Mouse (Mus musculus): ENCODE results near the gene Gga1. TPM values are rescaled to one million over a fixed set of nuclear protein-coding genes. Genes with fewer than 3 reads are reported as not detected.
A peak's percentile ranks its signal among the peaks of the same experiment; 100 is the strongest.

Gene Gga1
- 10 to 100 TPM; 56.2 to 58.6 TPM for total RNA-seq (2021)

DNA sequence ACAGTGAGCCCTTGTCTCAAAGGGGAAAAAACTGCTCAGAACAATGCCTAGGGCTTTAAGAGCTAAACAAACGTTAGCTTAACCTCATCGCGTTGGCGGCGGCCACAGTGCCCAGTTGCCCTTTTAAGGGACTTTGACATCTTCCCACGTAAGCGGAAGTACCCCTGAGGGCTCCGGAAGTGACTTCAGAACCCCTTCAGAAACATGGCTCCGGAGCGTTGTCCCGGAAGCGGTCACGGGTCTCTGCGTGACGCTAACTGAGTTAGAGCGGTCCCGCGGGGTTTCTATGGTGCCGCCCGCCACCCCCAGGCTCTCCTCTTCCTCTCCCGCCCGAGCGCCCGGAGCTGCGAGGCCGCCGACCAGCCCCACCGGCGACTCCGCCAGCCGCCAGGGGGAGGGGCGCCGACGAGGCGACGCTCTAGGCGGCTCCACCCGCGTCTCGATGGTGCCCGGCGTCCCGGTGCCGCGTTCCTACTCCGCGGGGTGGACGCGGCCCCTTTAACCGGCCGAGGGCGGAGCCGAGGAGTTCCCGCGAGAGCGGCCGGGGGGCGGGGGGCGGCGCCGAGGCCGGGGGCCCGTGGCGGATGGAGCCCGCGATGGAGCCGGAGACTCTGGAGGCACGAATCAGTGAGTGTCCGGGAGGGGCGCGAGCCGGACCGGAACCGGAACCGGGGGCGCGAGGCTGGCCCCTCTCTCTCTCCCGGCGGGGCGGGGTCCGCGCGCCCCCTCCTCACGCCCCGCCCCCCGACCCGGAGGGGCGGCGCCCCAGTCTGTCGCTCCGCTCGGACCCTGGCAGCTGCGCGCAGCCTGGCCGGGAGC lies at the start of gene Gga1:
Gene Gga1 (plus strand): TSS at position 200 of the 819 bp plus-strand sequence.
- peak; percentile 95 for DNase-seq

DNA sequence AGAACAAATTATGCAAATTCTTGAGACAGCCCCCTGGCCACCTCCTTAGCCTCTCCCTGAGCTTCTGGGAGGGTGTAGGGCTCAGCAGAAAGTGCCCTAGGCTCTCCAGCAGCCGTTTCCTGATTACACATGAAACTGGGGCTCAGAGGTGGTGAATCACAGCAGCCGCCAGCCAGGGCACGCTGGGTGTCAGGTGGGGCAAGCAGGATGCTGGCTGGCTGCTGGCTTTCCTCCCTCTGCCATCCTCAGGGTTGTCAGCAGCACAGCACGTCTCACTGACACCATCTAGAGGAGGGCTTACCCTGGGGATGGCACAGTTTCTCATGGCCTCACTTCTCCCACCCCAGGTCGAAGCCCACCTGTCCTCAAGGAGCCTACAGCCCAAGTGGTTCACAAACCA lies 48.7 kb upstream of the Gga1 start:
- no peak for DNase-seq

DNA sequence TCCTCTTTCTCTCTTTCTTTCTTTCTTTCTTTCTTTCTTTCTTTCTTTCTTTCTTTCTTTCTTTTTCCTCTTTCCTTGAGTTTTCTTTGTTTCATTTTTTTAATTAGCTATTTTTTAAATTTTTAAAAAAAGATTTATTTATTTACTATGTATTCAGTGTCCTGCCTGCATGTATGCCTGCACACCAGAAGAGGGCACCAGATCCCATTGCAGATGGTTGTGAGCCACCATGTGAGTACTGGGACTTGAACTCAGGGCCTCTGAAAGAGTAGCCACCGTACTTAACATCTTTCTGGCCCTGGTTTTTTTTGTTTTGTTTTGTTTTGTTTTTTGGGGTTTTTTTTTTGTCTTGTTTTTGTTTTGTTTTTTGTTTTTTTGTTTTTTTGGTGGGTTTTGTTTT lies 47.4 kb upstream of the Gga1 start:
- DNase-seq: no peak

DNA sequence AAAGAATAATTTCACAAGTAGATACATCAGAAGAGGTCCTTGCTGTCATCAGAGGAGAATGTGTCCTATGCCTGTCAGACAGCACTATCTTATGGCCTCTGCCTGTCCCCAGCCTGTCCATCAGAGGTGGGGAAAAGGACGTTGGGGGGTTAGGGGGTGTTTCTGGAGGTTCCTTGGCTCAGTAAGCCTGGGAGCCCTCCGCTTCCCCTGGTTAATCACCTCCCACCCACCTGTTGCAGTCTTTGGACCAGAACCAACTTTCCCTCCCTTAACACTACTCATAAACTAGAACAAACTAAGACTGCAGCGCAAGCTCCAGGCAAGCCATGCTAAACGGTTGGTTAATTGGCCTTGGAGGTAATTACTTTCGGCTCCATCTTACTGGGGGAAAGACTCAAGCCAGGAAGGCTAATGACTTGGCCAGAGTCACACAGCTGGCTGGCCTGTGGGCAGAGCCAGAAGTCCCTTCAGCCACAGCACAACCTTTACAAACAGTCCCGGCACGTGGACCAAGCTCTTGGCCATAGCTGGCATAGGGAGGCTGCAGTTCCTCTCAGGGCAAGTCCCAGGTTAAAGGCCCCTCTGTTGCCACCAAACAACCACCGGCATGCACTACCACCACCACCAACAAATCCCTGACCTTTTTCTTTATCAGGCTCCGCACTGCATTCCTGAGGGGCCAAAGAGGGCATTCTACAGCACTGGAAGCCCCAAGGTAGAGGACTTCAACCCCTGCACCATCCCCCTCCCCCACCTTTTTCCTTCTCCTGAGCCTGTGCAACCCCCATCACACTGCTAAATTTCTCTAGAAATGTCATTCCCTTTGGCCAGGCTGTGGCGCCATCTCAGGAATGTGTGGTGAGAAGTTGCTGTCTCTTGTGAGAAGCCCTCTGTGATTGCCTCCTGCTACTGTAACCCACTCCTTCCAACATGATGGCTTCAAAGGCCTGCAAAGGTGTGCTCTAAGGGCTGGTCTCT lies 46.0 kb upstream of the Gga1 start:
- DNase-seq: no peak

DNA sequence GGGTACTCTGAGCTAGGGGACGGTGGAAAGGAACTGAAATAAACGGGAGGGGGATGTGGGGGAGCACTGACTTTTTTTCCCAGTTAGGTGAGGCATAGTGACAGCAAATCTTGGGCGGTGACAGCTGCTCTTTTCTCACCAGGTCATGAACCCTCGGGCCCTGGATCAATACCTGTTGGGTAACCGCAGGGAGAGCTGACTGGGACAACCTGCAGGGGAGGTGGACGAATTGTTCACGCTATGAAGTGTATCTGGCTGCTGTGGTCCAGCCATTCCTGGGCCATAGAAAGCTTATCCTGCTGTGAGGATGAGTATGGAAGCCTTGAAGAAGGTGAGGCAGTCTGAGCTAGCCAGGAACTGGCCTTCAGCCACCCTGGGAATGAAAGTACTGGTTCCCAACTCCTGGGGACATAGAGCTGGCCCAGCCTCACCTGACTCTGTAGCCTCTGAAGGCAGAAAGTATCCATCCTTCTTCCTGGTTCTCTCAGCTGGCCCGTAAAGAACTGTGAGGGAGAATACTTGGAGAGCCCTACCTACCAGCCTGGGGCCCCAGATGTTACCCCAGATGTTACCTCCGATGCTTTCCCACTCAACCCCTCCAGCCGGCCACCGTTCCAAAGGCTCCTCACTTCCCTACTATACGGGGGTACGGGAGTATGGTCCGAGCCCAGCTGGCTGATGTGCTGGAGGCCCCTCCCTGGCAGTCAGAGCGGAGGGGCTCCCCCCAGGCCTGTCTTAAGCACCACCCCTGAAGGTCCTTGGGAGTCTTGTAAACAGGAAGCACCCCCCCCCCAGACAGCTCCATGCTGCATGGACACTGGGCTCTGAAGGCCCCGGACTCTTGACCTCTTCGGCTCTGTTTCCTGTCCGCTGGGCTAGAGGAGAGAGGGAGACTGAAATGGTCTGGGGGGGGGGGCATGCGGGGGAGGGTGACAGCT lies 45.0 kb upstream of the Gga1 start:
- DNase-seq: no peak

DNA sequence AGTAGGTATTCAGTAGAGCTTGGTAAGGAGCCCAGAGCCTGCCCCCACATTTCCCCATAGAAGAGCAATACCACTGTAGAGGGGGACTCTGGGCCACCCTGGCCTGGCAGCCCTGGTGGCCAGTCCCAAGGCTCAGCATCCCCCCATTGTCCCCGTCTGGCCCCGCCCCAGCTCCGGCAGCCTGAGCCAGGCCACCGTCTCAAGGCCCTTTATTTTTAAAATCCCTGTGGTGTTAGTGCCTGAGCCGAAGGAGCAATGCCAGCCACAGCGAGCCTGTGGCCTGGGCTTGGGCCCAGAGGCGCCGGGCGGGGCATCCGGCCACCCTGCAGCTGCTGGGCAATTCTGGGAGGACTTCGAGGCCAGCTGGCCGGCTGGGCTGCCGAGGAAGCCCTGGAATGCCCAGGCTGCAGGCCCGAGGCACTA lies 44.3 kb upstream of the Gga1 start:
- DNase-seq: peak; percentile 77 to 85

DNA sequence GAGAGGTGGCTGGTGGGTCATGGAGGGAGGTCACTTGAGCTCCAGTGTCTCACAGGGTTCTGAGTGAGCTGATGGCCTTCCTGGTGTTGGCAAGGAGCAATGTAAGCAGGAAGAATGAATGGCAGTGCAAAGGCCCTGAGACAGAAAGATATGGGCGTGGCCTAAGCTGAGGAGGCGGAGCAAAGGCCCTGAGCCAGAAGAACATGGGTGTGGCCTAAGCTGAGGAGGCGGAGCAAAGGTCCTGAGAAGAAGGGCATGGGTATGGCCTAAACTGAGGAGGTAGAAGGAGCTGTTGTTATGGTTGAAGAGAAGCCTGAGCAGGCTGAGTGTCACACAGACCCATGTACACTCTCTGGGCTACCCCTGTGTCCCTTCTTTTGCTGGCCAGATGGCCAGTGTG lies 43.4 kb upstream of the Gga1 start:
- DNase-seq: no peak

DNA sequence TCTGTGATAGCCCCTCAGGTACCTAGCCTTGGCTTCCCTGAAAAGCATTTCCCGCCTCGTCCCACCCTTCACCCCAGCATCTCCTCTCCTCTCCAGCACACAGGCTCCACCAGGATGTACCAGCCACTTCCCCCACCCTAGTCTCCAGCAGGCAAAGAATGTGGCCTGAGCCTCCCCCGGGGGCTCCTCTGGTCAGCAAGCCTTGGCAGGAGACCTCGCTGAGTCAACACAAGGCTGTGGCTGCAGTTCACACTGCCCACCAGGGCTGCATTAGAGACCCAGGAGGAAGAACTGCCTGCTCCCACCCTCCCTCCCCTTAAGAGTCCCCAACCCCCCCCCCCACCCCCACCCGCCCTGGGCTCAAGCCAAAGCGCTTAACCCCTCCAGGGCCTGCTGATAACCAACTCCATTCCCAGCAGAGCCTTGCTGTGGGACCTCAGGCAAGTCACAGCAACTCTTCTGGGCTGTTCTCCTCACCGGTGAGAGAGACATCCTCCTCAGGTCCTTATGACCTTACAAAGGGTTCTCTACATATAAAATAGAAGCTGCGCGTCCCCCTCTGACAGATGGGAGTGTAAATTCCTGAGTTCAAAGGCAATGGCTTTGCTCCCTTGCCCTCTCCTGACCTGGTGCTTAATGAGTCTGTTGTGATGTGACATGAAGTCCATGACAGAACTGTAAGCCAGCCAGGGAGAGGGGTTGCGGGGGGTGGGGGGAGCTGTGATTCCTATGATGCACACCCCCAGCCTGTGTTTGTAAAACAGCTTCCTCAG lies 42.6 kb upstream of the Gga1 start:
- no peak for DNase-seq

DNA sequence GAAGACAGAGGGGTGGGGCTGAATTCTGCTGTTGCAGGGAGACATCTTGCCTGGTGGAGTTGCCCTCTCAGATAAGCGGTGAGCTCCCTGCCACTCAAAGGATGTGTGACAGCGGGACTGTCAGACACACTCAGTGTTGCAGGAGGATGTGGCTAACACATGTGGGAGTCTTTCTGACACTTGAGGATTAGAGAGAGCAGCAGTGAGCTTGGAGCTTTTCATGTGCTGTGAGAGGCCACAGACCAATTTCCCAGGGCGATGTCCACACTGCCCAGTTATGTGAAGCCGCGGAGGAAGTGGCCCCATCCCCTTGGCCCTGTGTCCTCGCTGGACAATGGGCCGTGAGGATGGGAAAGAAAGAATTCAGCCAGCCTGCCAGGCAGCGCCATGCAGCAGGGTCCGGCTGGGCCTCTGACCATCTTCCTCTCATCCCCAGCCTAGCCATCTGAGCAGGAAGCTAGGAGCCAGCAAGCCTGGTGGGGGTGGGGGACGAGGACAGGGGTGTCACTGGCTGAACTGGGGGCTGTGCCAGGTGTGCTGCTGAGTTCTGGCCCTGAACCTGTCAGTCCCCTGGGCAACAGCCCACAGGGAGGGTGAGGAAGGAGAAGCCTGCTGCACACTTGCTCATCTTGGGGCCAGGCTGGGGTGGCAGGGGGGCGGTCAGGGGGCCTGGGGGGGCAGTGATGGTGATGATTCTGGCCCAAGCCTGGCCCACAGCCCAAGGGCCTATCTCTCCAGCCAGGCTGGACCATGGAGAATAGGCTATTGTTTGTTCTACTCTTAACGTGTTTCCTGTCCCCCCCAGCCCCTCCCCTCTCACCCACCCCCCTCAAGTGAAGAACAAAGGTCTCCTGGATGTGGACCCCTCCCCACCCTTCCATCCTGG lies 41.5 kb upstream of the Gga1 start:
- DNase-seq: peak in 1 of 2 experiments; percentile 26

DNA sequence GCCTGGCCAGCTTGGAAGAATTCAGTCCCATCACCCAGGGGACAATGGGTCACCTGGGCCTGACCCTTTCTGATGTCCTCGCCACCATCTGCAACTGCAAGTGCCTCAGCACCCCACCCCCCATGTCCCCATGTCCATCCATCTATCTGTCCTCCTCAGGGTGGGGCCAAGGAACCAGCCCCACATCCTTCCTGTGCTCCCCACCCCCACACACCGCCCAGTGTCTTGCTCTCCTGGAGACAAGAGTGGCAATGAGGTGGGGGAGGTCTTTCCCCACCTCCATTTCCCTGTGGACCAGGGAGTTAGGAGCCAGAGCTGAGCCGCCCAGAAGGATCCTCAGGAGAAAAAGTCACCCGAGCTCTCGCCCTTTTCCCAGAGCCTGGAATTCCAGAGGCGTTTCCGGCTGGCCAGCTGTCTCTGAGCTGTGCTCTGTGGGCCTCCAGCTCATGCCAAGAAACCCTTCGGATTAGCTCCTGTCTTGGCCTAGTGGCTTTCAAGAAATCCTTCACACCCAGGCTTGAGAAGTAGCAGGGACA lies 40.8 kb upstream of the Gga1 start:
- no peak for DNase-seq

DNA sequence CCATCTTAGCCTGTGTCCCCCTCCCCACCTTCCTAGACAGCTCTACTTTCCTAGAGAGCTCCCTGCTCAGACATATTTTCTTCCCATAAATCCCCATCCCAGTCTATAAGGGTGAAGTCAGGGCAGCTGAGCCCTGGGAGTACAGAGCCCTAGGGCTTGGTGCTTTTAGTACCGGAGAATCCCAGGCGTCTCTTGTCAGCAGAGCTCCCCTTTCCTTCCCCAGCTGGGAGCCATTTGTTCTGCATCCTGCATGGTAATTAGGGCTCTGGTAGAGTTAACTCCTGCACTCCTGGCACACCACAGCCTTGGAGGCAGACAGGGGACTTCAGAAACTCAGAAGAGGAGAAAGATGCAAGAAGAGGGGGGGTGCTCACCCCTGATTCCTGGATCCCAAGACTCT lies 37.2 kb upstream of the Gga1 start:
- DNase-seq: no peak

DNA sequence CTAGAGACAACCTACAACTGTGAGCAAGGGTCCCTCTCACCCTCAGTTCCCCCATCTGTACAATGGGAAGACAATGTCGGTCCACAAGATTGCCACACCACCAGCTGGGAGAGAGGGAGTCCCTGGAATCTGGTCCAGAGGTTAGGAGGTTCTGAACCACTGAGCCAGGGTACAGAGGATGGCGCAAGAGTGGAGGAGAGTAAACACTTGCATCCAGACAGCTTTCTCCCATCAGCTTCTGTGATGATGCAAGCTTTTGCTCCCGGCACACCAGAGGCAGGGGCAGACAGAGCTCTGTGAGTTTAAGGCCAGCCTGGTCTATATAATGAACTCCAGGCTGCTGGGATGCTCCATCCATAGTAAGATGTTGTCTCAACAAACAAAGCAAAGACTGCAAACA lies 36.7 kb upstream of the Gga1 start:
- no peak for DNase-seq

DNA sequence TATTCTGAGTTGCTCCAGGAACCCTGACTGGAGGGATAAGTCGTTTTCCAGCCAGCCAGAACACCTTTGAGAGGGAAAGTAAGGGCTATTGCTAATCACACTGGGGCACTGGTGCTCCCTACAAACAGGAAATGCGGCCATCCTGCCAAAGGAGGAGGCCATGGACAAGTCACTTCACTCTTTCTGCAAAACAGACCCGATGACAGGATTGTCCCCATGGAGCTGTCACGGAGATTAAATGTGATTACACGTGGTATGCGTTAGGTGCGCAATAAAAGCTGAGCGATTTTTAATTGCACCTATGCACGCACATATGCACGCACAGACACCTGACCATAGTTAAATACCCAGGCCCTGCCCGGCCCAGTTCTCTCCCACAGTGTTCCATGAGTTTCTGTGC lies 36.2 kb upstream of the Gga1 start:
- DNase-seq: no peak

DNA sequence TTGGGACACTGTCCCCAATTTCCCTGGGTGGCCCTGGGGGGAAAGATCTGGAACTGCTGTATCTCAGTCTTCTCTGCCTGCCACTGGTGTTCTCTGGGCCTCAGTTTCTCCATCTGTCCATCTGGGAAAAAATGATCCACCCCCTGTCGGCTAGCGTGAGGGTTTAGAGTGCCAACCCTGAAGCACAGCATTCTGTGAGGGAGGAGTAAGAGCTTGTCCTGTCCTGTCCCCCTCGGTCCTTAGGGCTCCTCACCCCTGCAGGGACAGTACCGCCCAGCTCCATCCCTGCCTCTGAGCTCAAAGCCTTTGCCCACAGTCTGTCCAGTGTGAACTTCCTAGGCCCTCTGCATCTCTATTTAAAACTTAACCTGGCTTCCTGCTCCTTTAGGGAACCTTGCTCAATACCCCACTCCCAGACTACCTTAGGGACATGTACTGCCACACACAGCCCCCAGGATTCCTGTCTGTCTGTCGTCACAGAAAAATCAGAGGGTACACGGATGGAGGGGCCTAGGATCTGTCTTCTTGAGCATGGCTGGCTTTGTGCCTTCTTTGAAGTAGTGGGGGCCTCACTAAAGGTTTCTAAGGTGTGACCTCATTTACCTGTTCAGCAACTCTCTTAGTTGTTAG lies 35.7 kb upstream of the Gga1 start:
- DNase-seq: no peak

DNA sequence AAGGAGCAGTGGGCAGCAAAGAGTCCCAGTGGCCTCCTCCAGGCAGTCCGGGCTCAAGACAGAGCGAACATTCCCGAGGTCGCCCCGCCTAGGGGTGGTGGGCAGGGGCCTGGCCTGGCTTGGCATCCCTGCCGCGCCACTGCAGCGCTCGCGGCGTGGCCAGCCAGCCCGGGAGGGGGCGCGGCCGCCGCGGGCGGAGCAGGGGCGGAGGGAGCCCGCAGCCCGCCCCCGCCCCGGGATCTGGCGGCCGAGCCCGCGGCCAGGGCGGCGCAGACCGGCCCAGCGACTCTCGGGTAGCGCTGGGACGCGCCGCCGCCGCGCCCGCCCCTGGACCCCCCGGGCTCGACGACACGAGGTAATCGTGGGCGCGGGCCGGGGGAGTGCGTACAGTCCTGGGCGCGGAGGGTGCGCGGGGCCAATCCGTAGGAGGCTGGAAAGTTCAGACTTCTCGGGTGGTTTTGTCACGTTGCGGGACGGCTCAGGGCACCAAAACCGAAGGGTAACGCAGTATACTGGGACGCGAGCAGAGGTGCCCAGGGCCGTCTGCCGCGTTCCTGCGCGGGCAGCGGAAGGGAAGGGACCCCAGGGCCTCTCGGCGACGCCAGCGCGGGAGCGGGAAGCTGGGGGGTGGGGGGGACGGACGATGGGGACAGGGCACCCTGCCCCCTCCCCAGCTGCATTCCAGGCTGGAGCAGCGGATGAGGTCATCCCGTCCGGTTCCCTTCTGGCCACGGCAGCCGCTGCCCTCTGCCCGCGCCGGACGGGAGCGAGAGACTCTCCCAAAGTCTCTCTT lies 34.4 kb upstream of the Gga1 start, which contains the start of gene Cdc42ep1:
Gene Cdc42ep1 (plus strand): TSS at position 254 of the 793 bp plus-strand sequence.
- peak in 1 of 2 experiments; percentile 35 for DNase-seq

DNA sequence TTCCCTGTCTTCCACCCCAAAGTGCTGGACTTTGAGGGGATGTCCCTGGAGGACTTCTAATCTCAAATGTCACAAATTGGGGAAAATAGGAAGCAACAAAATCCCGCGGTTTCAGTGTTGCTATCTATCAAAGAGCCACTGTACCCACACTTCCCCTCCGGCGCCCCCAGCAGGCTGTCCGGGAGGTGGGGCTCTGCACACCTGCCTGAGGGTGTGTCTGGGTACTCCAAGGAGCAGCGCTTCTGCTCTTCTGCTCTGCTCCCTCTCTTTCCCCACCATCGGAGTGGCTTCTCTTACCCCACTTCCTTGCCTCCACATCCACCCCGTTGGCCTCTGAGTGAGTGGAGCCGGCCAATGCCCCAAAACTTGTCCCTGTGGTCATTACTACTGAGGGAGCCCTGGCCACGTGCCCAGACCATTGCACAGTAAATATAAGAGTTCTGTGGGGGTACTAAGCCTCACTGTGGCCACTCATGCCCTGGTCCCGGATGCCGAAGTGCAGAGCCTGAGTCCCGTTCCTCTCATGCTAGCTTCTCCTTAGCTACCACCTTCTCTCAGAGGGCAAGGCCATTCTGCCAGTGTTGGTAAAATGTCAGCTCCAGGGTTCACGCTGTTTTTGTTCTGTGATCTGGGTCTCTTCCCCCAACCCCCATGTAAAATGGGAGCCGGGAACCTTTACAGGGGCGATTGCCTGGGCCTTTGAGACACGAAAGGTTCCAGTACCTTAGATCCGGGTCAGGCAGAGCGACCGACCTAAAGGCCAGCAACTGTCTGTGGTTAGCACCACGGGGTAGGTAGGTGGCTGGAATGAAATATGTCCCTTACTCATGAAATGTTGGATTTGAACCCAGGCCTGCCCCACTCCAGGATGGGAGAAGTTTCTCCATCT lies 33.2 kb upstream of the Gga1 start:
- DNase-seq: no peak

DNA sequence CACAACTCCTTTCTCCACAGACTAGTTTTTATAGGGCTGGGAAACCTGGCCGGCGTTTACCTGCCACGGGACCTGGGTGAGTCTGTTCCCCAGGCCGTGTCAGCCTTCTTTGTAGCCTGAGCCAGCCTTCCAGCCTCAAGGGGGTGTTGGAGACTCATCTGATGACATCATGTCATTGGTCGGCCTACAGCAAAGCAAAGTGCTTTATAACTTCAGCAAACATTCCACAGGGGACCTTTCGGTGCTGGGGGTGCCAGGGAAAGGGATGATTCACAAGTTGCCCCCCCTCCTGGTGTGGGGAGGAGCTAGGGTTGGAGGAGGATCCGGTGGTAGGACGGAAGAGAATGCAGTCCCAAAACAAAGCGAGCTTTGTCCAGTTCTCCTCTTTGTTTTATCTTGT lies 32.2 kb upstream of the Gga1 start:
- DNase-seq: no peak

DNA sequence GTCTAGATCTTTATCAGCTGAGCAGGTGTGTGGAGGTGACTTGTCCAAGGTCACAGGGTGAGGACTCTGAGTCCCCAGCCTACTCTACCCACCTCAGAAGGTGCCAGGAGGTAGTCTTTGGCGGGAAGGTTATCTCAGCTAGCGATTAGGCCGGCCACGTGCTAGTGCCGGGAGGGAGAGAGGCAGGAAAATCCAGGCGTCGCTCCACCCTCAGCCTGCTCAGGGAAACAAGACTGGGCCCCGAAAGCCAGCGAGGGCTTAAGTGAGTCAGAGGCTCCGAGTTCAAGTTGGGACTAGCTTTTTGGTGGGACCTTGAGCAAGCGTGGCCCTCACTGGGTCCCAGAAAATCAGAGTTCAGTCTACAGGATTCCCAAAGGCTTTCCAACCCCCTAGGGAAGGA lies 31.7 kb upstream of the Gga1 start:
- DNase-seq: no peak

All from layer of hippocampus, postnatal 36 days (tissue).